Mouse (Mus musculus): ENCODE results near the gene Pdgfc. TPM values are rescaled to one million over a fixed set of nuclear protein-coding genes. Genes with fewer than 3 reads are reported as not detected.

The Pdgfc gene
- polyA plus RNA-seq, 1 experiment from 2014 or later, result 0.44 TPM

DNA sequence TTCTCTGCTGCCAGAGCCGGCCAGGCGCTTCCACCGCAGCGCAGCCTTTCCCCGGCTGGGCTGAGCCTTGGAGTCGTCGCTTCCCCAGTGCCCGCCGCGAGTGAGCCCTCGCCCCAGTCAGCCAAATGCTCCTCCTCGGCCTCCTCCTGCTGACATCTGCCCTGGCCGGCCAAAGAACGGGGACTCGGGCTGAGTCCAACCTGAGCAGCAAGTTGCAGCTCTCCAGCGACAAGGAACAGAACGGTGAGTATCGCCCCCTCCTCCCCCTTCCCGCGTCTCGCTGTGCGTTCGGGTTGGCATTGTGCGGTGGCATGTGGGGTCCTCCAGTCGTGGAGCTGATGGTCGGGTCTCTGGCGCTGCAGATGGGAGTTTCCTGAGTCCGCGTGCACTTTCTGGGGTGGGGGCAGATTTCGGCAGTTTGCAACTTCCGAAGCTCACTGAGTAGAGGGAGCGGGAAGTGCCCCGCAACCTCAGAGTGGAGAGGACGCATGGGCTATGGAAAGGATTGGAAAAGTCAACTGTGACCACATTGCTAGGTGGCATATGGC lies 1.2 kb downstream of the Pdgfc start:
- under 1% methylated on average over 34 of the region's 34 CpGs for WGBS (ENCODE audit: insufficient replicate concordance)
- ATAC-seq (ENCODE audit: low read depth), result no peak

DNA sequence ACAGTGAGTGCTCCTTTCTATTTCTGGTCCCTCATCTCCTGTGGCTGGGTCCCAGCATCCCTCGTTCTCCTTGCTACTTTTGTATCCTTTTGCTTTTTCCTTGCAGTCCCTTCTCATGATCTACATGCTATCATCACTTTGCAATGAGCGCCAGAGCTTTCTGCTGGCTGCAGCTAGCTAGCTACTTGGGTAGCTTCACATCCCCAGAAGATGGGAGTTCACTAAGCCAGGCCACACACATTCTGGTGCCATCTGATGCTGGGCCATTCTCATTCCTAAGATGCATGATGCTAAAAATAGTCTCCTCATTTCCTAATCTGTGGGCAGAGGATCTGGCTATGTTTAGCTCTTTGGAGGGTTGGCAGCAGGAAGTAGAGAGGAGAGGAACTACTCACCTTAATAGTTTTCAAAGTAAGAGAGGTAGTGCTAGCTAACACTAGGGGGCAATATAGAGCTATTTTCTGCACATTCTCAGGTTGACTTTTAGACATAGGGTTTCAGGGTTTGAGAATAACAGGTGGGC lies 3.0 kb downstream of the Pdgfc start:
- no peaks in the 10 kb centered on the region; the same call in 1 of the 2 replicates for H3K4me1 ChIP-seq (ENCODE audit: control insufficient read depth, low read depth, low read length)
- ATAC-seq (ENCODE audit: low read depth), result no peak
- no peaks in the 10 kb centered on the region for H3K36me3 ChIP-seq (ENCODE audit: control insufficient read depth, insufficient read depth)
- H3K27ac ChIP-seq (ENCODE audit: low read length), result no peak overlapping the region
- no peak overlapping the region for H3K9ac ChIP-seq (ENCODE audit: low read depth, low read length)
- peaks cover 29% of the 10 kb centered on the region for H3K27me3 ChIP-seq (ENCODE audit: control insufficient read depth, insufficient read depth, low read depth, low read length)
- whole genome bisulfite sequencing (ENCODE audit: insufficient replicate concordance), result 35% methylated on average over 2 of the region's 2 CpGs
- no peak overlapping the region for H3K4me2 ChIP-seq (ENCODE audit: low read depth, low read length)
- no peak overlapping the region for H3K4me3 ChIP-seq (ENCODE audit: low read depth, low read length)
- no peaks in the 10 kb centered on the region for H3K9me3 ChIP-seq (replicated peaks; ENCODE audit: control insufficient read depth, low read length)

More for the DNA sequence above, 1.2 kb downstream of the Pdgfc start:
- Histone ChIP-seq H3K36me3 (ENCODE audit: control insufficient read depth, insufficient read depth) (no peaks in the 10 kb centered on the region), H3K27me3 (ENCODE audit: control insufficient read depth, insufficient read depth, low read depth, low read length) (peaks cover 29% of the 10 kb centered on the region), H3K4me1 (ENCODE audit: control insufficient read depth, low read depth, low read length) (no peaks in the 10 kb centered on the region; the same call in 1 of the 2 replicates), H3K4me3 (ENCODE audit: low read depth, low read length) (peak overlapping the region; percentile 56), H3K4me2 (ENCODE audit: low read depth, low read length) (peak overlapping the region; percentile 62), H3K27ac (ENCODE audit: low read length) (no peak overlapping the region), H3K9ac (ENCODE audit: low read depth, low read length) (no peak overlapping the region), H3K9me3 (replicated peaks; ENCODE audit: control insufficient read depth, low read length) (no peaks in the 10 kb centered on the region)

DNA sequence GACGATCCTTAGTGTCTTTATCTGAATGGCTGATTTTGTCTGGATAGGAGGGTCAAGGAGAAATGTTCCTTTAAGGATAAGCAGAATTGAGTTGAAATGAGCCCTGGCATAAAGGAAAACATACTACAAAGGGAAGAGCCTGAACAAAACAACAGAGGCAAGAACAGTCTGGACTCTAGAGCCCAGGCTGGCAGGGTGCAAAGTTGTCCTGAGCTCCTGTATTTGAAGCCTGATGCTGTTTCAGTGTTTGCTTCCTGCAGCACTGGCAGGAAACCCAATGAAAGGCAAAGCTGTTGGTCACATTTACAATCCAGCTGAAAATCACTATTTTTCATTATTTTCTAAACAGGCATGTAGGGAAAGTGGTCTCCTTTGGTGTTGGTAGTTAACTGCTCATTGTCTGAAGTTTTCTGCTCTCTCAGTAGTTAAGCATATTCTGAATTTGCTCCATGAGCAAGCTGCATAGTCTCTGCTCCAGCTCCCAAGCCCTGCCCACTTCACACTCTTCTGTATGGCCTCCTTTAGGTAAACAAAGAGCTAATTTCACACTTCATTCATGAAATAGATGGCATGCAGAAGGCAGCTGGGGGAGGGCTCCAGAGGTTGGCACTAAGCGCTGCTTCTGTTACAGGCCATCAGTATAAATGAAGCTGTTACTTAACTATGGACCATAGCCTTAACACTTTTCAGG lies 8.6 kb downstream of the Pdgfc start:
- H3K4me2 ChIP-seq (ENCODE audit: low read depth, low read length), result no peak overlapping the region
- H3K4me3 ChIP-seq (ENCODE audit: low read depth, low read length), result no peak overlapping the region
- H3K27me3 ChIP-seq (ENCODE audit: control insufficient read depth, insufficient read depth, low read depth, low read length), result no peaks in the 10 kb centered on the region
- 67% methylated on average over 2 of the region's 2 CpGs for WGBS (ENCODE audit: insufficient replicate concordance)
- no peak for ATAC-seq (ENCODE audit: low read depth)
- H3K27ac ChIP-seq (ENCODE audit: low read length), result no peak overlapping the region
- H3K9ac ChIP-seq (ENCODE audit: low read depth, low read length), result no peak overlapping the region
- no peaks in the 10 kb centered on the region for H3K4me1 ChIP-seq (ENCODE audit: control insufficient read depth, low read depth, low read length)
- H3K9me3 ChIP-seq (replicated peaks; ENCODE audit: control insufficient read depth, low read length), result no peaks in the 10 kb centered on the region
- H3K36me3 ChIP-seq (ENCODE audit: control insufficient read depth, insufficient read depth), result no peaks in the 10 kb centered on the region

DNA sequence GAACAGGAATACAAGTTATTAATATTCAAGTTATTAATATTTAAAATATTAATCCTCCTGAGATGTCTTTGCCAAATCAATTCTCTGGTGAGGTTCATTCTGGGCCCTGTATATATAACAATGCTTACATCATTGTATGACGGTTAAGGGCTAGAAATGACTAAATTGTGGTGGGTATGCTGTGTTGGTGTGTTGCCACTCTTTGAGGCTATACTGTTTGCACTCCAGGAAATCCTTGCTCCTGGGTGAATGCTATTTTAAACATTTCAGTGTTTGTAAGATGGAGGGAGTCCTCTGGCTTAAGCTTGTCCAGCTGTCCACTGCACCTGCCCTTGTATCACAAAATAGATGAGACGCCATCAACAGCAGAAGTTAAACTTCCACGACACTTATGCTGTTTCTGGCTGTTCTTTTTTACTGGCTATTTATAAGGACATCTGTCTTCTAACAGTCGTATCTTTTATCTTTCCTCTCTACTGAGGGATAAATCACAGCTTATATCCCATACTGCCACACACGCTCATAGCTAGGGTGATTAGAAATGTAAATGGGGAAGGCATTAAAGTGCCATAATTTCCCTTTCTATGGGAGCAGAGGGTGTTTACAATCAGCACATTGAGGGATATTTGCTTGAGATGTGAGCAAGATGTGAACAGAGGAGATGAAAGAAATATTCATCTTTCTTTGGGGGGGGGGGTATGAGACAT lies 9.3 kb downstream of the Pdgfc start:
- Histone ChIP-seq H3K27ac (ENCODE audit: low read length) (no peak overlapping the region), H3K4me2 (ENCODE audit: low read depth, low read length) (no peak overlapping the region), H3K4me3 (ENCODE audit: low read depth, low read length) (no peak overlapping the region), H3K9ac (ENCODE audit: low read depth, low read length) (no peak overlapping the region), H3K27me3 (ENCODE audit: control insufficient read depth, insufficient read depth, low read depth, low read length) (no peaks in the 10 kb centered on the region), H3K4me1 (ENCODE audit: control insufficient read depth, low read depth, low read length) (no peaks in the 10 kb centered on the region), H3K9me3 (replicated peaks; ENCODE audit: control insufficient read depth, low read length) (no peaks in the 10 kb centered on the region), H3K36me3 (ENCODE audit: control insufficient read depth, insufficient read depth) (no peaks in the 10 kb centered on the region)
- 52% methylated on average over 5 of the region's 5 CpGs for WGBS (ENCODE audit: insufficient replicate concordance)
- no peak for ATAC-seq (ENCODE audit: low read depth)

DNA sequence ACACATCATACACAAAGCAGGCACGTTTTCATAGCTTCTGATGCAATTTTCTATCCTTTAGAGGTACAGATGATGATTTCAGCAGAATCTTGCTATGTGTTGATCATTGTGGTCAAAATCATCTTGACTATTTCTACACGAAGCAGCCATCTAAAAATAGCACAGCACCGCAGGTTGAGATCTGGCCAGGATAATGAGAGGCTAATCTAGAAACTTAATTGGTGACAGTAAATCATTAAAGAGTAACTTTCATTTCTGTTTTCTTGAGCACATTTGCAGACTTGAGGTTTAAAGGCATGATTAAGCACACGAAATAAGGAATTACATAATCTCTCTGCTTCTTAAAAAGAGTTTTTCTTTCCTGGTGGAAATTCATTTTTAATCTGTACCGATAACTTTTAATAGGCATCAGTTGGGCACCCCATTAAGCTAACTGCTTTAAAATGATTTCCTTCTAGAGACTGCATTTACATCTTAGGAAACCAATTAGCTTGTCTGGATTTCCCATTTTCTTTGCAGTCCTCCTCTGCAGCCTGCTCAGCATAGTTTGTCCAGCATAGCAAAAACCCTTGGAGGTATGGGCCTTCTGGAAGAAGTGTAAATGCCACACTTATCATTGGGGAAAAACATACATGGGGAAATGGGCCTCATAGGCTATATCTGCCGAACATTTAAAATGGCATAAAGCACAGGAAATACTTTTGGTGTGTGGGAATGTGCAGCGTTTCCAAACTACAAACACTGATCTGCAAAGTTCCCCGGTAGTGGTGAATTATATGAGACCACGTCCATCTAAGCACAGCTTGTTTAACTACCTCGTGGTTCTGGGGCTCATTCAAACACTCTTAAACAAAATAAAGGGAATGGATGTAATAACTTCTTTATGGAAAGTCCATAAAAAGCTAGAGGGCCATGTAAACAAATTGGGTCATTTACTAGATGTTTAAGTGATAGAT lies 10.7 kb downstream of the Pdgfc start:
- H3K9ac ChIP-seq (ENCODE audit: low read depth, low read length), result no peak overlapping the region
- ATAC-seq (ENCODE audit: low read depth), result no peak
- WGBS (ENCODE audit: insufficient replicate concordance), result 40% methylated on average over 10 of the region's 10 CpGs

DNA sequence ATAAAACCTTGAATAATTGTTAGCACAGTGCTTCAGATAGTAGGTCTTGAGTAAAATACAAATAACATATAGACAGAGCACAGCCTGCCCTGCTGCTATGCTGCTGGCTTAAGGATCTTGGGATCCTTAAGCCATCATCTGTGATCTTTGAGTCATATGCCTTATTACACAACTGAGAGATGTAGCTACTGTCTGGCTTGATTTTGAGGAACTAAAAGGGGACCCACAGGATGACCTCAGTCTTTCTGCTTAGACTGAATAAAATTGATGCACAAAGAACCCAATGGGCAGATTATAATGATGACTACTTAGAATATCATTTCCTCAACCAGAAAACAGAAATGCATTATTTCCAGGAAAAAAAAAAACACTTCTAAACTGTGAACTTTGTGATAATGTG lies 15.3 kb downstream of the Pdgfc start:
- H3K4me3 ChIP-seq (ENCODE audit: low read depth, low read length), result no peak overlapping the region
- H3K9me3 ChIP-seq (replicated peaks; ENCODE audit: control insufficient read depth, low read length), result no peaks in the 10 kb centered on the region
- H3K9ac ChIP-seq (ENCODE audit: low read depth, low read length), result no peak overlapping the region
- ATAC-seq (ENCODE audit: low read depth), result no peak
- no peak overlapping the region for H3K4me2 ChIP-seq (ENCODE audit: low read depth, low read length)
- H3K27me3 ChIP-seq (ENCODE audit: control insufficient read depth, insufficient read depth, low read depth, low read length), result no peaks in the 10 kb centered on the region
- no peaks in the 10 kb centered on the region for H3K36me3 ChIP-seq (ENCODE audit: control insufficient read depth, insufficient read depth)
- no peaks in the 10 kb centered on the region for H3K4me1 ChIP-seq (ENCODE audit: control insufficient read depth, low read depth, low read length)
- H3K27ac ChIP-seq (ENCODE audit: low read length), result no peak overlapping the region

More for the DNA sequence above, 10.7 kb downstream of the Pdgfc start:
- Histone ChIP-seq H3K9me3 (replicated peaks; ENCODE audit: control insufficient read depth, low read length) (no peaks in the 10 kb centered on the region), H3K27me3 (ENCODE audit: control insufficient read depth, insufficient read depth, low read depth, low read length) (no peaks in the 10 kb centered on the region), H3K4me1 (ENCODE audit: control insufficient read depth, low read depth, low read length) (no peaks in the 10 kb centered on the region), H3K36me3 (ENCODE audit: control insufficient read depth, insufficient read depth) (no peaks in the 10 kb centered on the region), H3K4me3 (ENCODE audit: low read depth, low read length) (no peak overlapping the region), H3K4me2 (ENCODE audit: low read depth, low read length) (no peak overlapping the region), H3K27ac (ENCODE audit: low read length) (no peak overlapping the region)

DNA sequence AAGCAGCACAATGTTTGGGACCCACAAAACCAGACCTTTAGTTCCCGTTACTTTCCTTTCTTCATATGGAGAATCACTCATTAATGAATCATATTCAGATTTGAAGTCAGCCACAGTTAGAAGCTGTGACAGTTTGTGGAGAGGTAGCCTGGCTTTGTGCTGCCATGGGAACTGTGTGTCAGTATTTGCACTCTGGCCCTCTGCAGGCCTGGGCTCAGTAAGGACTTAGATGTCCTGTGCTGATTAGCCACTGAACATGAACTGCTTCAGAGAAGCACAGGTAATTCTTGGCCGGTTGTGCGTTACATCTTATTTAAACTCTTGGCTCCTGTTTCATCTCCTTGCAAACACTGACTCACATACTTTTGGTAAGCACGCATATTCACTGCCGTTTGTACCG lies 16.2 kb downstream of the Pdgfc start:
- Histone ChIP-seq H3K27me3 (ENCODE audit: control insufficient read depth, insufficient read depth, low read depth, low read length) (no peaks in the 10 kb centered on the region), H3K4me2 (ENCODE audit: low read depth, low read length) (no peak overlapping the region), H3K9ac (ENCODE audit: low read depth, low read length) (no peak overlapping the region), H3K27ac (ENCODE audit: low read length) (no peak overlapping the region), H3K9me3 (replicated peaks; ENCODE audit: control insufficient read depth, low read length) (no peaks in the 10 kb centered on the region), H3K4me3 (ENCODE audit: low read depth, low read length) (no peak overlapping the region), H3K36me3 (ENCODE audit: control insufficient read depth, insufficient read depth) (no peaks in the 10 kb centered on the region), H3K4me1 (ENCODE audit: control insufficient read depth, low read depth, low read length) (no peaks in the 10 kb centered on the region)
- ATAC-seq (ENCODE audit: low read depth), result no peak
- WGBS (ENCODE audit: insufficient replicate concordance), result 74% methylated on average over 6 of the region's 6 CpGs

DNA sequence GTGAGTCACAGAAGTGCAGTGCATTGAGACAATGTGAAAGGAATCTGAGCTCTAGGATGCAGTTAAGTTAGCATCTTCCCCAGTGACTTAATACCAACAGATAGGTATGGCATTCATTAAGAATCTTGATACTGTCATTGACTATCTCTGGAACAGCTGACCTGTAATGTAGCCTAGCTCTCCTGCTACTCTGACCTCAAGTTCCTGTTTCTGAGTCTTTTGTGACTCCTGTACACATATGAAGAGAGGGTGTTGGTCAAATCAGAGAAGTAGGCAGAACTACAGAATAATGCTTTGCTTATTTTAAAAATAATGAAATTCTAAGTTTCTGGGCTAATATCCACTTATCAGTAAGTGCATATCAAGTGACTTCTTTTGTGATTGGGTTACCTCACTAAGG lies 17.9 kb downstream of the Pdgfc start:
- H3K27me3 ChIP-seq (ENCODE audit: control insufficient read depth, insufficient read depth, low read depth, low read length), result no peaks in the 10 kb centered on the region
- no peak overlapping the region for H3K4me2 ChIP-seq (ENCODE audit: low read depth, low read length)
- no peaks in the 10 kb centered on the region for H3K4me1 ChIP-seq (ENCODE audit: control insufficient read depth, low read depth, low read length)
- no peak for ATAC-seq (ENCODE audit: low read depth)
- no peak overlapping the region for H3K4me3 ChIP-seq (ENCODE audit: low read depth, low read length)
- H3K9ac ChIP-seq (ENCODE audit: low read depth, low read length), result no peak overlapping the region
- no peaks in the 10 kb centered on the region for H3K9me3 ChIP-seq (replicated peaks; ENCODE audit: control insufficient read depth, low read length)
- H3K36me3 ChIP-seq (ENCODE audit: control insufficient read depth, insufficient read depth), result no peaks in the 10 kb centered on the region
- no peak overlapping the region for H3K27ac ChIP-seq (ENCODE audit: low read length)

Data from liver, embryonic 16.5 days (tissue).